Mouse (Mus musculus): ENCODE results near the gene Zfp771. TPM values are rescaled to one million over a fixed set of nuclear protein-coding genes. Genes with fewer than 3 reads are reported as not detected.

The Zfp771 gene
- 10 to 100 TPM; 49.5 to 55.5 (median 53.6) TPM for total RNA-seq (2022)

DNA sequence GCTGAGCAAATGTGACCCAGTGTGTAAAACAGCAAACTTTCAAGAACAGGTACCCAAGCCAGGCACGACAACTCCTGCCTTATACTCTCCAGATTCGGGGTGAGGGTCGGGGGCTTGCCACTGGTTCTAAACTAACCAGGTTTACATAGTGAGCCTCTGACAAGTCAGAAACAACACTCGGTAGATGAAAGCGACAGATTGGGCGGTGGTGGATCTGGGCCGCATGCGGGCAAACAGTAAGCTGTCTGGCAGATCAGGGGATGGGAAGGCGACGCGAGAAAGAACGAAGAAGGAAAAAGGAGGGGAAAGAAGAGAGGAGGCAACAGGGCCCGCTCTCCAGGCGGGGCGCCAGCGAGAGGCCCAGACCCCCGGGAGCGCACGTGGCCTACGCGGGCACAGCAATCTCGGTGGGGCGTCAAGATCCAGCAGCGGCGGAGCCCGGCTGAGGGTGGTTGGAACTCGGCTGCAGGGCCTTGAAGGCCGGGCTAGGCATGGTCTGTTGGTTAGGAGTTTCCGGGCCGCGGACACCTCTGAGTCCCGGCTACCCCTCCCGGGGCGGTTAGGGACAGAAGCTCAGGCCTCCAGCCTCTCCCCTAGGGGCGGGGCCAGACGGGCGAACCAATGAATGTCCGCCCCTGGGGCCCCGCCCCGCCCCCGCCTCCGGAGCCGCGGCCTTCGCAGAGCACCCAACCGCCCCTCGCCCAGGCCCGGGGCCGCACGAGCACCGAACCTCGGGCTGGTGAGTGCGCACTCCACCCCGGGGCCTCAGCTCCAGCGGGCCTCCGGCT, at the start of gene Zfp771:
Zfp771 (plus strand) TSS at position 405 of the 788 bp plus-strand sequence.
- DNase-seq (ENCODE audit: low spot score in 2 of 2) = peak; percentile 79 to 94

DNA sequence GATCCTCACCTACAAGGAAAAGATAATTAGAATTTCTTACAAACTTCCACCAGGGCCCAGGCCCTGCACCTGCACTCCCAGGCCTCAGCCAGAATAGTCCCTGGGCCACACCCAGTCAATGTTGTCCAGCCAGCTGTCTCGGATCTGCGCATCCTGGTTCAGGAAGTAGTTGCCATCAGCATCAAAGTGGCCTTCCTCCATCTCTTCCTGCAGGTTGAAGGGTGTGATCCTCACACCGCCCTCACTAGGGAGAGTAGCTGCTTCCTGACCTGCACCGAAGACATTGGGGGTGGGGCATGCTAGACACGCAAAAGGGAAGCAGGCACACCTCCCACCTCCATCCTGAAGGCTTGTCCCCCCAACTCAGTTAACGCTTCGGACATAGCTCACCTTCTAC, 49.4 kb upstream of the Zfp771 start:
- no peak for DNase-seq (ENCODE audit: low spot score in 2 of 2)

DNA sequence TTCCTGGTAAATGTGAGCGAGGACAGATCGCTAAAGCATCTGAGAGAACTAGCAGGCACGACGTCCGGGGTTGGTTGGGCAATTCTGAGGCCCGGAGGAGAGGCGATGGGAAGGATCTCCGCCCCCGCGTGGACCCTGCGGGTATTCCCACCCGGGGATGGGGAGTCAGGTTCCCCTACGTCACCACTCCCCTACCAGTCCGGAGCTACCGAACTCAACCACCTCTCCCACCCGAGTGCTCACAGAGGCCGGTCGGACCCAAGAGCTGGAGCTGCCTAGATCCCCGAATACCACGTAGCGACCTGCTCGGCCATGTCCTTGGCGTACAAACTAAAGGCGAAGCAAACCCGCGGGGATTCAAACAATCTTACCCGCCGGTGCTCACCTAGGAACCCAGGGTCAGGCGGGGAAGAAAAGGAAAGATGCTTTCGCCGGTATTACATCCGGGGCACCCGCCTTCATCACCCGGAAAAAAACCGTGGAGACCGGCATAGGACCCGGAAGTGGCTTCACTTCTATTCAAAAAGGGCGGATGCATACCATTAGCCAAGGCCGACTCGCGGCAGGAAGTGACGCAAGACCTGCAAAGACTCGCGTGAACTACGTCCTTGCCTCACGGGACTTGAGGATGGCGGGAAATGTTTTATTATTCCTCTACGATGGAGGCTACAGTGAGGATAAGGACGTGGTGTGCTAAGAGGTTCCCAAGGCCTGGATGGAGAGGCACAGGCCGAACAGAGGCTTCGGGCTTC, 48.4 kb upstream of the Zfp771 start, which contains the start of gene Cd2bp2:
Cd2bp2 (minus strand) TSS at position 507 of the 752 bp plus-strand sequence.
- peak; percentile 90 to 97 for DNase-seq (ENCODE audit: low spot score in 2 of 2)

DNA sequence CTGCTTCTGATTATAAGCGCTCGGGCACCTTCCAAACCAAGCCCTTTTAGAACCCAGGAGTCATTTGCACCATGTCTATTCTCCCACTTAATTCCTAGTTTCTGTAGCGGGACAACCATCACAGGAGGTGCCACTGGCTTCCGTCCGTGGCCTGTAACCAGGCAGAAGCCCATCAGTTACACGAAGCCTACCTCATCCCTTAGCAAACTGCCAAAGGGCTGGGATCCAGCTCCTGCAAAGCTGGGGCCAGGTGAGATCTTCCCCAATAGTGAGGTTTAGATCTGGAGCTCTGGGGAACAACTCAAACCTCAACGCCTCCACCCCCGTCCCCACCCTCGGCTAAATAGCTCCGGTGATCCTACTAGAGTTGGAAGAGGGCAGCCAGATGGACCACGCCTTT, 47.6 kb upstream of the Zfp771 start:
- DNase-seq (ENCODE audit: low spot score in 2 of 2) = no peak

DNA sequence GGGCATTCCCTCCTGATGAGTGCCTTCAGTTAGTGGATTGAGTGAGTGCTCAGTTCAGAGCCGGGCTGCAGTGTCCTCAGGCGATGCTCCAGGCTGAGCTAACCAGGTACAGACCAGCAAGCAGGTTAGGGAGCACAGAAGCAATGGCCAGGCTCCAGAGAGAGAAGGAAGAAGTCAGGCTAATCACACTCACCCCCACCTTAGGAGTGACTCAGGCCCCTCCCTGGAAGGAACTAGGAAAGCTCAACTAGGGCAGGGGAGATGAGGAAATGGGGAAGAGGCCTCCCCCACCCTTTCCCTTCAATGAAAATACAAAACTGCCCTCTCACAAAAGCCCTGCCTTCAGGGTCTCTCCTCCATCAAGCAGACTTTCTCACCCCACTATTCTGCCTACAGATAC, 37.5 kb upstream of the Zfp771 start:
- DNase-seq (ENCODE audit: low spot score in 2 of 2) = no peak

DNA sequence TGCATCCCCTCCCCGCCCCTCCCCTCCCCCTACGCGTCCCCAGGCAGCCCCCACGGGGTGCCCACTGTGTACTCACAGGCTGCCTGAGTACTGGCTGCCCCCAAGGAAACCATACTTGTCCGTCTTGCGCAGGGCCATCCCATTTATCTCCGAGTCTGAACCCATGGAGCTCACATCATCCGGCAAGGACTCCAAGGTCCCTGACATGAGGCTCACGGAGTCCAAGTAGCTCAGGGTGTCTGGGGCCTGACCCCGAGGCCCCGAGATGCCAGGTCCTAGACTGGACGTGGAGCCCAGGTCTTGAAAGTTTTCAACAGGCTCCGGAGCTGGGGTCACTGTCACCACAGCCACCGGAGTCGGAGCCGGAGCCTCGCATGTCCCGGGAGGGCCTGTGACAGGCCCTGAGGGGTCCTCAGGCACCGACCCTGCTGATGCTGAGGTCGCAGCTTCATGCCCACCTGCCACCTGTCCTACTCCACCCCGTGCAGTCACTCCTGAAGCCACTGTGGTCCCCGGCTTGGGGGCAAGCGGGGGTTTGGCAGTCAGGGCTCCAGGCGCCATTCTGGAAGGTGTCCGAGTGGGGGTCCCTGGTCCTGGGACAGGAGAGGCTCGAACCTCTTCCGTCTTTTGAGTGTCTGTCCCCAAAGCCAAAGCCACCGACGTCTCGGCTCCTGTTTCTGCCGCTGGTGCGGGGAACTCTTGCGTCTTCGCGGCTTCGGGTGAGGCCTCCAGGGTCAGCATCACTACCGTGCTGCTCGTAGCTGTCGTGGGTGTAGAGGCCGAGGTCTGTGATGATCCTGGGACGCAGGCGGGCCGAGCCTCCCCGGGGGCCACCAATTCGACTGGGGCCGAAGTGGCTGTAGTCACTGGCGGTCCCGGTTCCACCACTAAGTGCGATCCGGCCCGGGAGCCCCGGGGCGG, 36.4 kb upstream of the Zfp771 start:
- DNase-seq (ENCODE audit: low spot score in 2 of 2) = no peak

DNA sequence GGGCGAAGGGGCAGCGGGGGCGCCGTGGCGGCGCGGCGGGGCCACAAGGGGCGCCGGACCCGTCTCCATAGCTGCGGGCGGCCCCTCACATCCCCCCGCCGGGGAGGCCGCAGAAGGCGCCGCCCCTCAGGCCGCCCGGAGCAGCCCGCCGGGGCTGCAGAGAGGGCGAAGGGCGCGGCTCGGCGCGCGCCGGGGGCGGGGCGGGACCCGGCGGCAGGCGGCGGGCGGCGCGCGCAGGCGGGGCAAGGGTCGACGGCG, 35.9 kb upstream of the Zfp771 start, which contains the start of gene Tbc1d10b:
Tbc1d10b (minus strand) TSS at position 174 of the 258 bp plus-strand sequence.
- DNase-seq (ENCODE audit: low spot score in 2 of 2) = no peak

DNA sequence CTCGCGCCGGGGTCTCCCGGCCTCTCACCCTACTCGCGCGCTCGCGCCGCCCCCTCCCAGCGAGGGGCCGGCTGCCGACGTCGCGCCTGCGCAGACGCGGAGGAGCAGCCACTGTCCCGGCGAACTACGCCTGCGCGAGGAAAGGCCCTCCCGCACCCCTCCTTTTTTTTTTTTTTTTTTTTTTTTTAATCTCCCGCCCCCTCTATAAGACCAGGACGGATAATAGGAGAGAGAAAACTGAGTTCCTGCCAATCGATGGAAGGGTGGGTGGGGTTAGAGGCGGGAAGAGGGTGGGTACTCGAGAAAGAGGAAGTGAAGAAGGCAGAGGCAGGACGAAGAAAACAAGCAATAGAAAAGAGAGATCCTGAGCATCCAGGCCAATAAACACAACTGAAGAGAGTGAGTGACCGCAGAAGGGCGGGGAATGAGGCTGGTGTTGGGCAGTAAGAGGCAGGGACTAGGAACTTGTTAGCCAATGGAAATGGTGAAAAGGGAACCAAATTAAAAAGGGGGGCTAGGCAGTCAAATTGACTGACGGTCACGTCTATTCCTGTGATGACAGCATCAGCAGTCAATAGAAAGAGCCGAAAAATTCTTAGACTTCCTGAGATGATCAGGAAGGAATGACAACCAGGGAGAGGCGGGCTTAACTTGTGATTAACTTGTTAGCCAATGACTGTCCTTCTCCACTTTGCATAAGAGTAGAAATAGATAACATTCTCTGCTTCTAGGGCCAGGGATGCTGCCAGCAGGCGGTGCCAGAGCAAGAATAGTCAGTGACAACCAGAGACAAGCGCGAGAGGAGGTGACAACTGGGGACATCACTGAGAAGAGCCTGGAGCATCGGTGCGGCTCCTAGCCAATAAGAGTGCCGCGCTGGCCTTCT, 35.3 kb upstream of the Zfp771 start, which contains the start of gene Mylpf:
Mylpf (plus strand) TSS at position 338 of the 886 bp plus-strand sequence.
- DNase-seq (ENCODE audit: low spot score in 2 of 2) = peak; percentile 87 to 99

DNA sequence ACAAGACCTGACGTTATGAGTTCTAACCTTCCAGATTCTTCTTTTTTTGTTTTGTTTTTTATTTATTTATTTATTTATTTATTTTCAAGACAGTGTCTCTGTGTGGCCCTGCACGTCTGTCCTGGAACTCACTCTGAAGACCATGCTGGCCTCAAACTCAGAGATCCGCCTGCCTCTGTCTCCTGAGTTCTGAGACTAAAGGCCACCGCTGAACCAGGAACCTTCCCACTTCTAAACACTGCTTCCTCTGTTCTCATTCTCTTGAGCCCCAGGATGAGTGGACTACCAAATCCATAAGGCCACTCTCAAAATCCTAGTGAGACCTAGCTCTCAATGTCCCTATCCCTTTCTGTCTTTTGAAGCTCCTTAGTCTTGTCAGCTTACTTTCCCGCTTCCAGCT, 34.2 kb upstream of the Zfp771 start:
- DNase-seq (ENCODE audit: low spot score in 2 of 2) = no peak

DNA sequence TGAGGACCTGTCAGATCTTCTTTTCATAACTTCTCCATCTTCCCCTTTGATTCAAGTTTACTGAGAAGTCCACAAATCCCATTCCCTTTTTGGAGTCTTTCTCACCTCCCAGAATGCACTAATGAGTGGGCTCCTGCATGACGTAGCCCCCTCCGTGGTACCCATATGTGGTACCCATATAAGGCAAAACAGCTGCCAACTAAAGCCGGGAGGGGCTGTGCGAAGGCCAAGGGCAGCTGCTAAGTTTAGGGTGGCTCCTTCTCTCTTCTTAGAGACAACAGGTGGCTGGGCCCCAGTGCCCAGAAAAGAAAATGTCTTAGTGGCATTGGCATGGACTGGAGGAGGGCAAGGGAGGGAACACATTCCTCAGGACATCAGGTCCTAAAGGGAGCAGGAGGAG, 33.8 kb upstream of the Zfp771 start:
- DNase-seq (ENCODE audit: low spot score in 2 of 2) = no peak

DNA sequence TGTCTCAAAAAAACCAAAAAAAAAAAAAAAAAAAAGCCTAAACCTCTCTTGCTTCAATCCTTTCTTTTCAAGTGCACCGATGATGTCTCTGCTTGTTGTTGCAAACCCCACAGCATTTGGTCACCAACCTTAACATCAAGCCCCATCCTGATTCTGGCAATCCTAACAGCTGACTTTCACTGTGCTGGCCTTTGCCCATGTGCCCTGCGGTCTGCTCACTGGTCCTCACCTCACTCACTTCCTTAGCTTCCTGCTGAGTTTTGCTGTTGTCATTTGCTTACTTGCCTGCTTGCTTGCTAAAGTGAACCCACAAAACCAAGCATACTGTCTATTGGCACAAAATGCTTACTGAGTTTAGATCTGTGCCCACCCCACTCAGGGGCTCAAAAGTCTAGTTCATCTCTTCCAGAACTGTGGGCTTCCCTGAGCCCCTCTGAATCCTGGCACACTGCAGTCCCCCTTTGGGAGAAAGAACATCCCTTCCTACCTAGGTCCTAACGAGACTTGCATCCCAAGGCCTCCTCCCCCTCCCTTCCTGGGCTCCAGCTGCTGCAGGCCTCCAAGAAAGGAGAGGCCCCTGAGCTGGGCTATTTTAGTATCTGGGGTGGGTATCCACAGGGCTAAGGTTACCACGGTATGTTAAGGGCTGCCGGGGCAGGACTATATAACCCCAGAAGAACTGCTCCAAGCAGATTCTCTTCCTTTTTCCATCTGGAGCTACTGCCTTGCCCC, 32.9 kb upstream of the Zfp771 start:
- DNase-seq (ENCODE audit: low spot score in 2 of 2) = no peak

DNA sequence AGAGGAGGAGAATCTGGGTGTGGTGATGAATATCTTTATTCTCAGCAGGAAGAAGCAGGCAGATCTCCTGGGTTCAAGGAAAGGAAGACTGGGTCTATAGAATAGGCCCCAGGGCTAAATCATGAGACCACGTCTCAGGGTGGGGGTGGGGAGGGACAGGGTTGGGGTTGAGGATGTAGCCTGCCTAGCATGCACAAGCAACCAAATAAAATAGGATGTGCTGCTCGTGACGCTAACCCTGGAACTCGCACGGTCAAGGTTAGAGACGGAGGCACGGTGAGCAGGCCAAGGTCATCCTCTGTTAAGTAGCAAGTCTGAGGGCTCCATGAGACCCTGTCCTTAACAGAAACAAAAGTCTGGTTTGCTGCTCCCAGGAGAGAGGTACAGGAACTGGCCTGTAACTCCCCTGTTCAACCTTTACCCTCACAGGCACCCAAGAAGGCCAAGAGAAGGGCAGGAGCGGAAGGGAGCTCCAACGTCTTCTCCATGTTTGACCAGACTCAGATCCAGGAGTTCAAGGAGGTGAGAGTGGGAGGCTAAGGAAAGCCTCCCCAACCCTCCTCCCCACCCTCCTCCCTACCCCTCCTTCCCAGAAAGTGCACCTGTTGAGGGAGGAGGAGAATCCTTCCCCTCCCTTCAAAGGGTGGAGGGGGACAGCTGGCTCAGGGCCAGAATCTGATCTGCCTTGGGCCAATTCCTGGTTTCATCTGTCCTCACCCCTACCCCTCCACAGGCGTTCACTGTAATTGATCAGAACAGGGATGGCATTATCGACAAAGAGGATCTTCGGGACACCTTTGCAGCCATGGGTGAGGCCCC, 31.4 kb upstream of the Zfp771 start:
- DNase-seq (ENCODE audit: low spot score in 2 of 2) = no peak

DNA sequence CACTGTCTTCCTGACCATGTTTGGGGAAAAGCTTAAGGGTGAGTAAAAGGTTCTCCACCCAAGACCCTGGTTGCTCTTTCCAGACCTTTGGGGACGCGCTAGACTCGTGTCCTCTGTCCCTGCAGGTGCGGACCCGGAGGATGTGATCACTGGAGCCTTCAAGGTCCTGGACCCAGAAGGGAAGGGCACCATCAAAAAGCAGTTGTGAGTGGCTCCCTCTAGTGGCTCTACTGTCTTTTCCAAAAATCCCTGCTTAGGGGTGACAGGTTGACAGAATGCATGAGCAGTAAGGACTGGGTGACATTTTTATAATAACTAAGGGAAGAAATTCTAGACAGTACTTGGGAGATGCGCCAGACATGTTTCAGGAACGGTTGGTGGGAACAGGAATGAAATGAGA, 30.6 kb upstream of the Zfp771 start:
- DNase-seq (ENCODE audit: low spot score in 2 of 2) = no peak

DNA sequence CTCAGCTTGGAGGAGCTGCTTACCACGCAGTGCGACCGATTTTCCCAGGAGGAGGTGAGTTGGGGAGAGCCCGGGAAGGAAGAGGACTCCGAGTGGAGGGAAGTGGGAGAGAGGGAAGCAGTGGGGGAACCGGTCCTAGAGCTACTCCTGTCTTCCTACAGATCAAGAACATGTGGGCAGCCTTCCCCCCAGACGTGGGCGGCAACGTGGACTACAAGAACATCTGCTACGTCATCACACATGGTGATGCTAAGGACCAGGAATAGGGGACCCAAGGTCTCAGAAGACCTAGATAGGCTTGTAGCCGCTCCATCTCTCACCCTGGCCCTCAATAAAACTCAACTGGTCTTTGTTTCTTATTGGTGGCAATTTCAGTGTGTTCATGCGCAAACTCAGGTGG, 30.1 kb upstream of the Zfp771 start:
- no peak for DNase-seq (ENCODE audit: low spot score in 2 of 2)

DNA sequence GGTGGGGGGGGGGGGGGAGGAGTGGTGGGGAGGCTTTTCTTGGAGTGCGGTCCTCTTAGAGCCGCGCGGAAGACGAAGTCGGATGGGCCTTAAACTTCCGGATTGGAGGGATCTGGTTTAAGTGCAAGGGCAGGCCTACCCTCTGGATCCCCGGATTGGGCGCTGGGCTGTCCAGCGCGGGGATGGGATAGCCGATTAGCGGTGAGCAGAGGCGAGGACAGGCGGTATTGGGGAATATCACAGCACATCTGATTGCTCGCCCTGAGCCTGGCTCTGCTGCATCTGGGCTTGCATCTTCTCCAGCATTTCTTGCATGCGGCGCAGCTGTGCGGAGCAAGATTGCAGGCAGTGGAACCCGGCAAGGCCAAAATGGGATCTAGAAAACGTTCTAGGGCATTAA, 29.6 kb upstream of the Zfp771 start:
- DNase-seq (ENCODE audit: low spot score in 2 of 2) = no peak

DNA sequence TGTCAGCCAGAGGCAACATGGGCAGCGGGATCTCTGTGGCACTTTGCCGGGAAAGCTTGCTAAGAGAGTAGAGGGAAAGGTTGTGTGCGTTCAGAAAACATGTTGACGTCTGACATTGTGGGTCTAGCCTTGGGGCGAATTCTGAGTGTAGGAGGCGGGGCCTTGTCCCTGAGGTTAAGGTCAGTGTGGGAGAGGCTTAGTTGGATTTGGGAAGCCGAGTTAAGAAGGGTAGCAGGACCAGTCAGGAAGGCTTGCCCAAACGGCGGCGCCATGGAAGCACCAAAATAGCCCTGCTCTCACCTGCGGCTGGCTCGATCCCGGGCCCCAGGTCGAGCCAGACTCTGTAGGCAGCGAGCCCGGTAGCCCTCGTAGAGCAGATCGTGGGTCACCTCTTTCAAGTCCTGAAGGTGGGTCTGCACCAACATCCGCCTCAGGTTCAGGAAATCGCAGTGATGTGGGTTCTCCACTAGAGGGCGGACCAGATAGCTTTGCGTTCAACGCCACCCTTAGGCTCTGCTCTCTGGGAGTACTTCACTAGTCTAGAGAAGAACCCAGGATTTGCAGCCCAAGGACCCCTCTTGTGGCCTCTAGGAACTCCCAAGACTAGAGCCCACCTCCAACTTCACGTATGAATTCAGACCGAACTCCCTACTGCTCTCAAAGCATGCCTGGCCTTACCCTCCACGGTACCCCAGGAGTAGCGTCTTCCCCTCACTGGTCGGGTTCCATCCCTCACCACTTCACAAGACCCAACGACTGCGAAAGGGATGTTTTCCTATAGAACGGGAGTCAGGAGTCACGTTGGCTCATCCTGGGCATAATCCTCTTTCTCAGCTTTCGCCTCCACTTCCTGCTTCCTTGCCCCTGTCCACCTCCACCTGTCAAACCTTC, 28.8 kb upstream of the Zfp771 start:
- DNase-seq (ENCODE audit: low spot score in 2 of 2) = no peak

DNA sequence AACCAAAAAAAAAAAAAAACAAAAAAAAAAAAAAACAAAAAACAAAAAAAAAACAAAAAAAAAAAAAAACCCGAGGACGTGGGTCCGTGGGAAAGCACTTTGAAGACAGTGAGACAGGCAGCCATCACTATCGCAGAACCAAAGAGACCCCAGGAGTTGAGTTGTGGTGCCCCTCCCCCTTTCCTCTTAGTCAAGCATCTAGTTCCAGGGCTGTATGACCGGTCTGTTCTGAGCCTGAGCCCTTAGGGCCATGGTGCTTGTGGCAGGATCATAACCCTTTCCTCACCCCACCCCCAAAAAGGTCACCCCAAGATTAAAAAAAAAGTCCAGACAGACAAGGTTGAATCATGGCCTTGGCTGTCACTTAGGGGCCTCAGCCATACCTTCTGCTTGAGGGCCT, 27.8 kb upstream of the Zfp771 start:
- no peak for DNase-seq (ENCODE audit: low spot score in 2 of 2)

DNA sequence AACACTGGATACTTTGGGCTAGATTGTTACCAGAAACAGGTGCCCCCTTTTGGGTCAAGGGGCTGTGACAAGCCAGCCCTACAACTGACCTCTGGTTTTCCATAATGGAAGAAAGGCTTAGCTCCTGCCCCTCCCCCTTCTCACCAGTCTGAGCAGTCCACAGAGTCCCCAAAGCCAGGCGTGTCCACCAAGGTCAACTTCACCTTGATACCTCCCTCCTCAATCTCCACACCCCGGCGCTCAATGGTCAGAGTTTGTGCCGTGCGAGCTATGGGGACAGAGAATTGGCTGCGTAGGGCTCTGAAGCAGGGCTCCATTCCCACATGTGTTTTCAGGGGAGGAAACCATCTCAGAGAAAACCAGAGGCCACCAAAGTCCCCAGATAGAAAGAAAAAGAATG, 26.6 kb upstream of the Zfp771 start:
- DNase-seq (ENCODE audit: low spot score in 2 of 2) = no peak

Data from left cerebral cortex, adult 8-10 months (tissue).